Mouse (Mus musculus) ES-E14 (cell line): ENCODE data around the gene Acbd3. TPM values are rescaled to one million over a fixed set of nuclear protein-coding genes. Genes with fewer than 3 reads are reported as not detected.
A peak's percentile ranks its signal among the peaks of the same experiment; 100 is the strongest.

Experiments used
- DNase-seq: peaks from one replicate; pipeline ENCODE4 v3.0.0-alpha.2; 2013; ENCODE audit warnings: low read depth, low spot score
- H3K27ac ChIP-seq: 2 replicates; pipeline ENCODE4 v1.5.1; 2012; ENCODE audit warnings: low read depth, mild to moderate bottlenecking, low read length, moderate library complexity, mixed read lengths; ENCODE audit not compliant: poor library complexity, insufficient read depth, severe bottlenecking
- H3K36me3 ChIP-seq: 2 replicates; pipeline ENCODE4 v1.6.1; 2012; ENCODE audit warnings: mild to moderate bottlenecking, low read length, moderate library complexity, mixed read lengths; ENCODE audit not compliant: control insufficient read depth, poor library complexity, insufficient read depth, severe bottlenecking
- H3K4me1 ChIP-seq, 2 experiments: fragments of 150-350 bp in 1 of 2; sonication (generic) in 1 of 2; 2 replicates each; pipeline ENCODE4 v1.6.1; 2012; ENCODE audit warnings: low read length in 2 of 2, mild to moderate bottlenecking in 1 of 2, mixed read lengths in 1 of 2; ENCODE audit not compliant: control insufficient read depth in 2 of 2, insufficient read depth in 2 of 2, poor library complexity in 1 of 2
- H3K4me3 ChIP-seq, 2 experiments: fragments of 150-350 bp in 1 of 2; sonication (generic) in 1 of 2; 2 replicates each; pipeline ENCODE4 v1.5.1; 2012; ENCODE audit warnings: low read length in 2 of 2, low read depth in 1 of 2, mild to moderate bottlenecking in 1 of 2, mixed read lengths in 1 of 2; ENCODE audit not compliant: insufficient read depth in 1 of 2, poor library complexity in 1 of 2, severe bottlenecking in 1 of 2
- H3K9ac ChIP-seq: 2 replicates; pipeline ENCODE4 v1.6.1; 2012; ENCODE audit warnings: low read depth, mild to moderate bottlenecking, low read length, mixed read lengths; ENCODE audit not compliant: poor library complexity, insufficient read depth, severe bottlenecking
- H3K9me3 ChIP-seq: fragments of 150-350 bp; sonication (generic); 2 replicates; pipeline ENCODE4 v1.6.1; 2012; ENCODE audit warnings: low read depth, mild to moderate bottlenecking, low read length; ENCODE audit not compliant: control insufficient read depth, insufficient read depth
- CHD2 ChIP-seq: IDR thresholded peaks from 2 replicates; pipeline ENCODE4 v1.6.1; 2014; ENCODE audit warnings: mild to moderate bottlenecking, low read depth, low read length, inconsistent platforms
- HCFC1 ChIP-seq: IDR thresholded peaks from 2 replicates; pipeline ENCODE4 v1.6.1; 2012; ENCODE audit warnings: low read length, inconsistent platforms, borderline replicate concordance; ENCODE audit not compliant: insufficient read depth
- MAFK ChIP-seq: IDR thresholded peaks from 2 replicates; pipeline ENCODE4 v1.6.1; 2014; ENCODE audit warnings: mild to moderate bottlenecking, low read depth, low read length, inconsistent platforms; ENCODE audit not compliant: insufficient read depth
- ZC3H11A ChIP-seq: IDR thresholded peaks from 2 replicates; pipeline ENCODE4 v1.6.1; 2012; ENCODE audit warnings: low read depth, mild to moderate bottlenecking, inconsistent platforms, low read length, borderline replicate concordance
- ZNF384 ChIP-seq: IDR thresholded peaks from 2 replicates; pipeline ENCODE4 v1.6.1; 2012; ENCODE audit warnings: low read depth, low read length, inconsistent platforms
- in situ Hi-C, 2 experiments: fragments of 600-800 bp; cut with MboI; formaldehyde crosslinking; loops; one replicate each; pipeline ENCODE4 v1.15.1; 2025; ENCODE audit warnings: low sequenced_read_pairs in 2 of 2, inconsistent platforms in 1 of 2; ENCODE audit not compliant: unreplicated experiment in 2 of 2
- total RNA-seq: library from RNA; depleted of rRNA; stranded (reverse); fragments of 300-350 nt; gene quantifications from 2 replicates; pipeline ENCODE4 v1.2.3, GENCODE M21; 2012

Acbd3 gene
- total RNA-seq, 1 experiment = 20.4 TPM

- no peak overlapping the region for H3K27ac ChIP-seq
- TF ChIP-seq HCFC1 (no peak), ZC3H11A (no peak), MAFK (no peak), ZNF384 (no peak), CHD2 (no peak)
- H3K36me3 ChIP-seq = no peaks in the 10 kb centered on the region
- DNase-seq = no peak
- no peaks in the 10 kb centered on the region for H3K9me3 ChIP-seq
- H3K4me1 ChIP-seq = peaks cover 0 to 5% of the 10 kb centered on the region in 2 experiments; a peak in 2 of 4 replicates
- peak overlapping the region; percentile 71 to 76 for H3K4me3 ChIP-seq
- peak overlapping the region; percentile 76 for H3K9ac ChIP-seq
- in situ Hi-C loops = no loop called here
These were observed 51.4 kb downstream of the Acbd3 start for GRCm38 (mm10) chr1:180777289-180777659.

GRCm38 (mm10) chr1:180777660-180778402 lies 52.0 kb downstream of the Acbd3 start:
- peak; percentile 79 for DNase-seq
- TF ChIP-seq ZC3H11A = no peak
- peak; percentile 61; the same call in 1 of the 2 replicates for TF ChIP-seq HCFC1
- in situ Hi-C loops = no loop called here
- Histone ChIP-seq H3K4me1 (peaks cover 0 to 5% of the 10 kb centered on the region in 2 experiments; a peak in 2 of 4 replicates), H3K9ac (peak overlapping the region; percentile 76), H3K27ac (0 out of 2 replicates have a peak overlapping the region, but pooled peaks have one; percentile 26), H3K36me3 (no peaks in the 10 kb centered on the region), H3K4me3 (peak overlapping the region; percentile 71 to 76), H3K9me3 (no peaks in the 10 kb centered on the region)

- H3K27ac ChIP-seq = no peak overlapping the region
- TF ChIP-seq HCFC1 = no peak
- no peak for TF ChIP-seq MAFK
- TF ChIP-seq ZC3H11A = no peak
- TF ChIP-seq ZNF384 = 0 out of 2 replicates have a peak, but pooled peaks have one; percentile 13
- no peak for TF ChIP-seq CHD2
These were observed 52.5 kb downstream of the Acbd3 start for GRCm38 (mm10) chr1:180778403-180778754.

GRCm38 (mm10) chr1:180778941-180779340 lies 53.1 kb downstream of the Acbd3 start:
- Histone ChIP-seq H3K4me1 (peaks cover 0 to 5% of the 10 kb centered on the region in 2 experiments; a peak in 2 of 4 replicates), H3K27ac (no peak overlapping the region), H3K9ac (no peak overlapping the region), H3K4me3 (no peak overlapping the region; a peak in 1 of 4 replicates), H3K36me3 (no peaks in the 10 kb centered on the region), H3K9me3 (no peaks in the 10 kb centered on the region)
- TF ChIP-seq ZC3H11A (no peak), ZNF384 (no peak), CHD2 (no peak), HCFC1 (no peak), MAFK (no peak)
- DNase-seq = no peak
- in situ Hi-C loops = no loop called here

More at GRCm38 (mm10) chr1:180778403-180778754, 52.5 kb downstream of the Acbd3 start:
- H3K36me3 ChIP-seq = no peaks in the 10 kb centered on the region
- no peaks in the 10 kb centered on the region for H3K9me3 ChIP-seq
- H3K4me1 ChIP-seq = peaks cover 0 to 5% of the 10 kb centered on the region in 2 experiments; a peak in 2 of 4 replicates
- peak overlapping the region; percentile 71 to 76 for H3K4me3 ChIP-seq
- no peak for DNase-seq
- peak overlapping the region; percentile 76 for H3K9ac ChIP-seq
- in situ Hi-C loops = no loop called here
